Mouse (Mus musculus) C2C12 (cell line): ENCODE measurements around the gene Cstf3. TPM values are rescaled to one million over a fixed set of nuclear protein-coding genes. Genes with fewer than 3 reads are reported as not detected.

Experiments used
- H3K27me3 ChIP-seq: one replicate; pipeline ENCODE4 v1.6.1; 2011; ENCODE audit not compliant: control insufficient read depth, insufficient read depth, insufficient read length
- H3K36me3 ChIP-seq: one replicate; pipeline ENCODE4 v1.6.1; 2011; ENCODE audit not compliant: control insufficient read depth, insufficient read depth
- H3K4me3 ChIP-seq: one replicate; pipeline ENCODE4 v1.5.1; 2011; ENCODE audit warnings: mild to moderate bottlenecking, control low read depth; ENCODE audit not compliant: poor library complexity, insufficient read depth, severe bottlenecking
- H3K79me2 ChIP-seq: one replicate; pipeline ENCODE4 v1.6.1; 2011; ENCODE audit not compliant: control insufficient read depth, insufficient read depth
- H3K79me3 ChIP-seq: one replicate; pipeline ENCODE4 v1.6.1; 2011; ENCODE audit warnings: low read depth, control low read depth
- H3ac ChIP-seq: one replicate; pipeline ENCODE3; 2011; ENCODE audit warnings: low read depth; ENCODE audit not compliant: control insufficient read depth, insufficient read length
- CEBPB ChIP-seq: IDR thresholded peaks from one replicate; pipeline ENCODE4 v1.6.1; 2011; ENCODE audit warnings: low read depth, mild to moderate bottlenecking, control low read depth, moderate library complexity
- CTCF ChIP-seq: IDR thresholded peaks from one replicate; pipeline ENCODE4 v1.5.1; 2011; ENCODE audit not compliant: control insufficient read depth, insufficient read depth, insufficient read length
- FOSL1 ChIP-seq: IDR thresholded peaks from one replicate; pipeline ENCODE4 v1.8.0; 2011; ENCODE audit warnings: mild to moderate bottlenecking, low read length; ENCODE audit not compliant: poor library complexity, insufficient read depth, severe bottlenecking
- MAX ChIP-seq: IDR thresholded peaks from one replicate; pipeline ENCODE4 v1.6.1; 2011; ENCODE audit warnings: mild to moderate bottlenecking, control low read depth
- MYOD1 ChIP-seq: IDR thresholded peaks from one replicate; pipeline ENCODE4 v1.6.1; 2011; ENCODE audit warnings: low read depth; ENCODE audit not compliant: control insufficient read depth, insufficient read length
- MYOG ChIP-seq: IDR thresholded peaks from one replicate; pipeline ENCODE4 v1.6.1; 2011; ENCODE audit not compliant: control insufficient read depth, insufficient read length; ENCODE audit errors: extremely low read depth
- USF1 ChIP-seq: IDR thresholded peaks from one replicate; pipeline ENCODE4 v1.6.1; 2011; ENCODE audit warnings: low read depth, mild to moderate bottlenecking, control low read depth, moderate library complexity
- polyA plus RNA-seq: library from polyadenylated mRNA; unstranded; fragments of >200 nt; fragmentation: generic; extraction: Trizol; gene quantifications from one replicate; pipeline ENCODE4 v1.2.1, GENCODE M21; 2012; ENCODE audit warnings: missing spikeins

The Cstf3 gene
- polyA plus RNA-seq, 1 experiment = 15.8 TPM

DNA sequence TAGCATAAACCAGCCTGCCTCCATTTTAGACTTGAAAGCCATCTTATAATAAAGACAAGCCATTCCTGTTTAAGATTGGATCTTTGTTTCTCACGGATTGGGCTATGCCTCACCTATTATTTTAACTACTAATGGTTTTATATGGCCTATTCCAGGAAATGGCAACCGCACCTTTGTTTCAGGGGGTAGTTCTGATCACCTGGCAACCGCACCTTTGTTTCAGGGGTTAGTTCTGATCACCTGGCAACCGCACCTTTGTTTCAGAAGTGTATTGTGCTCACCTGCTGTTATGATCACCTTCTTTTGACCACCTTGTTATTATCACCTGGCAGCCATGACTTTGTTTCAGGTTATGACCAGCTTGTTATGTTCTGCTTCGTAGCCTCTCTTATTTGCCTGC, 1.8 kb upstream of the Cstf3 start:
- no peak for TF ChIP-seq CTCF
- TF ChIP-seq MYOG = no peak
- TF ChIP-seq CEBPB = no peak
- TF ChIP-seq MYOD1 = no peak
- TF ChIP-seq MAX = no peak
- no peak for TF ChIP-seq FOSL1
- TF ChIP-seq USF1 = no peak
- H3K79me2 ChIP-seq = peaks cover 33% of the 10 kb centered on the region
- H3K36me3 ChIP-seq = peaks cover 7% of the 10 kb centered on the region
- H3ac ChIP-seq = no peak overlapping the region
- H3K27me3 ChIP-seq = no peaks in the 10 kb centered on the region
- no peak overlapping the region for H3K4me3 ChIP-seq
- peaks cover 30% of the 10 kb centered on the region for H3K79me3 ChIP-seq

DNA sequence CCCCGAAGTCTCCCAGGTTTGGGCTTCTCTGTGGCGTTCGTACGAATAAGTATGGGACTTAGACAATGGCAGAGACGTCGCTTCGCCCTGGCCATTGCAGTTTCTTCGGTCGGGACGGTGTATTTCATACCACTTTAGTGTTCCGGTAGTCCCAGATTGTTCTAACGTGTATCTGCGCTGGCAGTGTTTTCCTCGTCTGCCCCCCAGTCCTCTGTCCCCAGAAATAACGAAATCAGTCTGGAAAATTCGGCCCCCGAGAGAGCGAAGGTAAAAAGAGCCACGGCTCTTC, 450 bp downstream of the Cstf3 start:
- Histone ChIP-seq H3K4me3 (peak overlapping the region; percentile 97), H3K27me3 (no peaks in the 10 kb centered on the region), H3K36me3 (peaks cover 14% of the 10 kb centered on the region), H3K79me3 (peaks cover 51% of the 10 kb centered on the region), H3ac (peak overlapping the region; percentile 100), H3K79me2 (peaks cover 55% of the 10 kb centered on the region)
- no peak for TF ChIP-seq USF1
- no peak for TF ChIP-seq MYOD1
- no peak for TF ChIP-seq MYOG
- no peak for TF ChIP-seq CTCF
- TF ChIP-seq CEBPB = no peak
- peak; percentile 42 for TF ChIP-seq MAX
- no peak for TF ChIP-seq FOSL1

DNA sequence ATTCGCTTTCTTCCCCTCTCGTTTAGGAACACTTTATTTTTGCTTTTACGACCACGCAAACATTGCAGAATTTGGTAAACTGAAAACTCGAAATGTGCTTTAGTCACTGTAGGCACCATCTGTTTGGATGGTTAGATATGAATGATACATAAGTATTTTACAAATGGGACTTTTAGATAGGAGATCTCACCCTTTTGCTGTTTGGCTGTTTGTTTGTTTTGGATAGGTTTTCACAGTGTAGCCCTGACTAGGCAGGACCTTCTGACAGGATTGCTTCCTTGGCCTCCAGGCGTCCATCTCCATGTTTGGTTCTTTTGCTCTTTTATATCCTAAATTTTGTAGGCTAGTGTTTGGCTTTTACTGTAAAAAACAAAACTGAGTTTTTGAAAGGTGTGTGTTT, 818 bp downstream of the Cstf3 start:
- Histone ChIP-seq H3K79me2 (peaks cover 59% of the 10 kb centered on the region), H3K4me3 (peak overlapping the region; percentile 97), H3ac (peak overlapping the region; percentile 100), H3K36me3 (peaks cover 14% of the 10 kb centered on the region), H3K27me3 (no peaks in the 10 kb centered on the region), H3K79me3 (peaks cover 55% of the 10 kb centered on the region)
- TF ChIP-seq CTCF = no peak
- no peak for TF ChIP-seq USF1
- TF ChIP-seq FOSL1 = no peak
- TF ChIP-seq CEBPB = no peak
- TF ChIP-seq MYOD1 = no peak
- no peak for TF ChIP-seq MAX
- no peak for TF ChIP-seq MYOG

DNA sequence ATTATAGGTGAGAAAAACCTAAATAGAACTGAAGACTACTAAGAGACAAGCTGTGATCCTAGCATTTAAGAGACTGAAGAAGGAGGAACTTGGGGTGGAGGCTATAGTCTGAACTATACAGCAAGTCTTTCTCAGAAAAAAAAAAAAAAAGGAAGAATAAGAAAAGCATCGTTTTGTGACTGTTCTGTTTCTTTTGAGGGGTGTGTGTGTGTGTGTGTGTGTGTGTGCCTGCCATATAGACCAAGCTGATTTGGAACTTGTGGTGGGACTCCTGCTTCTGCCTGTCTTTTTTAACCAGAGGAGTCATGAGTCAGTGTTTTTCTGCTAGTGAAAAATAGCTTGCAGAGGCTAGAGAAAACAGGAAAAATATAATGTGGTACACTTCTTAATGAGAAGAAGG, 4.7 kb downstream of the Cstf3 start:
- H3K36me3 ChIP-seq = peaks cover 29% of the 10 kb centered on the region
- no peak overlapping the region for H3K4me3 ChIP-seq
- H3ac ChIP-seq = no peak overlapping the region
- TF ChIP-seq CTCF = no peak
- no peak for TF ChIP-seq MAX
- no peak for TF ChIP-seq CEBPB
- no peak for TF ChIP-seq USF1
- TF ChIP-seq MYOD1 = no peak
- TF ChIP-seq MYOG = no peak
- no peak for TF ChIP-seq FOSL1
- H3K79me2 ChIP-seq = peaks cover 98% of the 10 kb centered on the region
- peaks cover 93% of the 10 kb centered on the region for H3K79me3 ChIP-seq
- no peaks in the 10 kb centered on the region for H3K27me3 ChIP-seq

DNA sequence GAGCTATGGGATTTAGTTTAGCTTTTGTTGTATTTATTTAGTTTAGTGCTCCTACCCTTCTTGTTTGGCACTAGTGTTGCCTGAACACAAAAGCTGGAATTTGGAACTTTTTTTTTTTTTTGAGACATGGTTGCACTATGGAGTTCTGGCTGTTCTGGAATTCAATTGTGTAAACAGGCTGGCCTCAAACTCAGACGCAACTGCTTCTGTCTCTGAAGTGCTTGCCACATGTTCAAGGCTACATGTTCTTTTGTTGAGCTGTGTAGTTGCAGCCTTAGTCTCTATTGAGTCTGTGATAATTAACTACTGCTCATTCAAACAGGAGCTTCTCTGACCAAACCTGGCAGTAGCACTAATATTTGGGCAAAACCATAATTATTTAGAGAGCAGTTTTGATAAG, 13.1 kb downstream of the Cstf3 start:
- Histone ChIP-seq H3K27me3 (no peaks in the 10 kb centered on the region), H3K4me3 (no peak overlapping the region)

DNA sequence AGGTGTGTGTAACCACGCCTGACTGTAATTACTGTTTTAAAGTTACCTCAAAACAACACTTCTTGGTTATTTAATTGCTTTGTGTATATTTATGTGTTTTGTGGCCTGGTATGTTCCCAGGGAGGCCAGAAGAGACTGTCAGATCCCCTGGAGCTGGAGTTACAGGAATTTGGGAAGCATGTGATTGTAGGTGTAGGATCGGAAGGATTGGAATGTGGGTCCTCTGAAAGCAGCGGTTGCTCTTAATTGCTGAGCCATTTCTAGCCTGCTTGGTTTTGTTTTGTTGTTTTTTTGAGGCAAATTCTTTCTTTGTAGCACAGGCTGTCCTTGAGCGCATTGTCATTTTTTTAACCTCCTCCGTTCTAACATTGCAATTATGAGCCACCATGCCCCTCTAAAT, 14.4 kb downstream of the Cstf3 start:
- Histone ChIP-seq H3K79me2 (peaks cover 85% of the 10 kb centered on the region), H3ac (no peak overlapping the region), H3K27me3 (no peaks in the 10 kb centered on the region), H3K79me3 (peaks cover 78% of the 10 kb centered on the region), H3K4me3 (no peak overlapping the region), H3K36me3 (peaks cover 29% of the 10 kb centered on the region)
- TF ChIP-seq USF1 (no peak), FOSL1 (no peak), CEBPB (no peak), MYOD1 (no peak), MAX (no peak), CTCF (no peak), MYOG (no peak)

More for the DNA sequence above, 13.1 kb downstream of the Cstf3 start:
- peaks cover 92% of the 10 kb centered on the region for H3K79me2 ChIP-seq
- H3ac ChIP-seq = no peak overlapping the region
- H3K36me3 ChIP-seq = peaks cover 21% of the 10 kb centered on the region
- peaks cover 87% of the 10 kb centered on the region for H3K79me3 ChIP-seq
- TF ChIP-seq MAX (no peak), FOSL1 (no peak), MYOG (no peak), CTCF (no peak), USF1 (no peak), MYOD1 (no peak), CEBPB (no peak)
